Mouse (Mus musculus): ENCODE measurements at regions not wholly inside any gene's neighbourhood (a gene's known extent, or its start where the extent isn't known, plus 50 kb on each side); places are given as distances from the start of the nearest gene placed in this dataset.

GRCm38 (mm10) chr15:46733370-46733769 is 6599.2 kb downstream of the 9330182O14Rik start:
- no peaks in the 10 kb centered on the region for H3K27me3 ChIP-seq (ENCODE audit: control insufficient read depth, insufficient read depth, low read length)
- H3K4me2 ChIP-seq (ENCODE audit: low read length), result no peak overlapping the region
- no peaks in the 10 kb centered on the region for H3K36me3 ChIP-seq (ENCODE audit: control insufficient read depth, insufficient read depth, low read length)
- WGBS, result 41% methylated on average over 3 of the region's 3 CpGs
- no peak overlapping the region for H3K27ac ChIP-seq (replicated peaks; ENCODE audit: low read depth, low read length)
- no peak overlapping the region for H3K9ac ChIP-seq (replicated peaks; ENCODE audit: low read length)
- DNase-seq (no peak), ATAC-seq (ENCODE audit: low FRiP score, low TSS enrichment) (peak; percentile 27; the same call in 1 of the 2 replicates)
- no peak overlapping the region for H3K4me3 ChIP-seq (replicated peaks; ENCODE audit: low read depth, low read length)
- H3K4me1 ChIP-seq (ENCODE audit: control insufficient read depth, insufficient read depth, low read length), result no peaks in the 10 kb centered on the region
- H3K9me3 ChIP-seq (ENCODE audit: control insufficient read depth, low read length), result no peaks in the 10 kb centered on the region
